Mouse (Mus musculus) CH12.LX (cell line): ENCODE measurements around the gene Map3k14. TPM values are rescaled to one million over a fixed set of nuclear protein-coding genes. Genes with fewer than 3 reads are reported as not detected.

ENCODE experiments used
- DNase-seq: peaks from one replicate; pipeline ENCODE4 v3.0.0-alpha.2; 2013; ENCODE audit errors: extremely low read depth
- H3K27ac ChIP-seq: 2 replicates; pipeline ENCODE4 v1.5.1; 2012; ENCODE audit warnings: low read depth, mild to moderate bottlenecking, control low read depth, moderate library complexity; ENCODE audit not compliant: insufficient read depth
- H3K27me3 ChIP-seq: replicated peaks from 2 replicates; pipeline ENCODE3; 2012; ENCODE audit warnings: inconsistent platforms
- H3K36me3 ChIP-seq, 2 experiments: replicated peaks in 1 of 2; 2 replicates each; pipeline versions ENCODE3 to v1.6.1; 2012; ENCODE audit warnings: inconsistent platforms in 1 of 2, low read length in 1 of 2, mild to moderate bottlenecking in 1 of 2, mixed read lengths in 1 of 2, moderate library complexity in 1 of 2; ENCODE audit not compliant: control insufficient read depth in 1 of 2, insufficient read depth in 1 of 2
- H3K4me1 ChIP-seq, 2 experiments: 2 replicates each; pipeline ENCODE4 v1.6.1; 2012; ENCODE audit warnings: inconsistent platforms in 1 of 2, moderate library complexity in 1 of 2; ENCODE audit not compliant: insufficient read depth in 2 of 2, control insufficient read depth in 1 of 2
- H3K4me2 ChIP-seq: 2 replicates; pipeline ENCODE4 v1.6.1; 2012; ENCODE audit warnings: low read depth, mild to moderate bottlenecking, control low read depth; ENCODE audit not compliant: poor library complexity, insufficient read depth, severe bottlenecking
- H3K4me3 ChIP-seq, 3 experiments: fragments of 150-350 bp in 1 of 3; sonication (generic) in 1 of 3; replicated peaks in 1 of 3; 2 replicates each; pipeline versions ENCODE3 to v1.5.1; 2011 to 2012; ENCODE audit warnings: low read depth in 2 of 3, low read length in 2 of 3, mild to moderate bottlenecking in 2 of 3, moderate library complexity in 2 of 3, control low read depth in 1 of 3, improper control_type of control experiment in 1 of 3, inconsistent platforms in 1 of 3, mixed read lengths in 1 of 3; ENCODE audit not compliant: poor library complexity in 1 of 3
- H3K79me2 ChIP-seq: replicated peaks from 2 replicates; pipeline ENCODE4 v1.6.1; 2012; ENCODE audit warnings: mild to moderate bottlenecking, moderate library complexity; ENCODE audit not compliant: control insufficient read depth, poor library complexity, insufficient read depth, severe bottlenecking; ENCODE audit errors: extremely low read depth
- H3K9ac ChIP-seq: 2 replicates; pipeline ENCODE4 v1.6.1; 2012; ENCODE audit warnings: low read depth, mild to moderate bottlenecking, control low read depth, moderate library complexity; ENCODE audit not compliant: insufficient read depth
- H3K9me3 ChIP-seq: replicated peaks from 2 replicates; pipeline ENCODE3; 2012; ENCODE audit warnings: low read length, inconsistent platforms, mixed read lengths
- BHLHE40 ChIP-seq: IDR thresholded peaks from 2 replicates; pipeline ENCODE4 v1.6.1; 2011; ENCODE audit warnings: mild to moderate bottlenecking, low read depth, low read length, improper control_type of control experiment
- CHD1 ChIP-seq: IDR thresholded peaks from 2 replicates; pipeline ENCODE4 v1.6.1; 2012; ENCODE audit warnings: low read depth, low read length, improper control_type of control experiment, inconsistent platforms
- CHD2 ChIP-seq: IDR thresholded peaks from 2 replicates; pipeline ENCODE4 v1.6.1; 2011; ENCODE audit warnings: low read length, improper control_type of control experiment
- CTCF ChIP-seq, 2 experiments: IDR thresholded peaks in 1 of 2; conservative IDR thresholded peaks in 1 of 2; 2 replicates each; pipeline ENCODE4 v1.5.1; 2011 to 2012; ENCODE audit warnings: low read depth in 2 of 2, low read length in 2 of 2, improper control_type of control experiment in 1 of 2, inconsistent platforms in 1 of 2, mild to moderate bottlenecking in 1 of 2, moderate library complexity in 1 of 2
- E2F4 ChIP-seq: IDR thresholded peaks from 2 replicates; pipeline ENCODE4 v1.6.1; 2011; ENCODE audit warnings: low read depth, low read length, improper control_type of control experiment; ENCODE audit not compliant: insufficient replicate concordance
- ELF1 ChIP-seq: IDR thresholded peaks from 2 replicates; pipeline ENCODE4 v1.6.1; 2014; ENCODE audit warnings: low read depth, mild to moderate bottlenecking, inconsistent platforms, low read length, improper control_type of control experiment
- ETS1 ChIP-seq: conservative IDR thresholded peaks from 2 replicates; pipeline ENCODE4 v1.6.1; 2012; ENCODE audit warnings: low read depth, mild to moderate bottlenecking, inconsistent platforms, low read length, improper control_type of control experiment, moderate library complexity
- GABPA ChIP-seq: IDR thresholded peaks from 2 replicates; pipeline ENCODE4 v1.6.1; 2012; ENCODE audit warnings: low read depth, low read length, improper control_type of control experiment, inconsistent platforms; ENCODE audit not compliant: insufficient replicate concordance
- HCFC1 ChIP-seq: IDR thresholded peaks from 2 replicates; pipeline ENCODE4 v1.6.1; 2012; ENCODE audit warnings: low read depth, mild to moderate bottlenecking, inconsistent platforms, low read length, improper control_type of control experiment
- IRF4 ChIP-seq: IDR thresholded peaks from 2 replicates; pipeline ENCODE4 v1.6.1; 2014; ENCODE audit warnings: low read depth, mild to moderate bottlenecking, inconsistent platforms, low read length, improper control_type of control experiment
- JUN ChIP-seq: IDR thresholded peaks from 2 replicates; pipeline ENCODE4 v1.6.1; 2011; ENCODE audit warnings: low read depth, mild to moderate bottlenecking, low read length, improper control_type of control experiment, moderate library complexity; ENCODE audit not compliant: insufficient read depth
- JUND ChIP-seq: conservative IDR thresholded peaks from 2 replicates; pipeline ENCODE4 v1.6.1; 2011; ENCODE audit warnings: low read depth, low read length, improper control_type of control experiment
- MAFK ChIP-seq: IDR thresholded peaks from 2 replicates; pipeline ENCODE4 v1.6.1; 2011; ENCODE audit warnings: low read length, improper control_type of control experiment; ENCODE audit not compliant: insufficient replicate concordance
- MAZ ChIP-seq: IDR thresholded peaks from 2 replicates; pipeline ENCODE4 v1.6.1; 2012; ENCODE audit warnings: low read depth, mild to moderate bottlenecking, inconsistent platforms, low read length, improper control_type of control experiment, moderate library complexity
- NRF1 ChIP-seq: IDR thresholded peaks from 2 replicates; pipeline ENCODE4 v1.6.1; 2014; ENCODE audit warnings: low read depth, mild to moderate bottlenecking, inconsistent platforms, low read length, improper control_type of control experiment, moderate library complexity
- PAX5 ChIP-seq: IDR thresholded peaks from 2 replicates; pipeline ENCODE4 v1.6.1; 2012; ENCODE audit warnings: low read length, inconsistent platforms, mixed read lengths
- POLR2AphosphoS2 ChIP-seq: IDR thresholded peaks from 2 replicates; pipeline ENCODE4 v1.6.1; 2011; ENCODE audit warnings: low read depth, low read length, improper control_type of control experiment
- RAD21 ChIP-seq: IDR thresholded peaks from 2 replicates; pipeline ENCODE4 v1.6.1; 2011; ENCODE audit warnings: low read depth, mild to moderate bottlenecking, low read length, improper control_type of control experiment, moderate library complexity
- SIN3A ChIP-seq: IDR thresholded peaks from 2 replicates; pipeline ENCODE4 v1.6.1; 2012; ENCODE audit warnings: low read length, improper control_type of control experiment, inconsistent platforms
- TCF12 ChIP-seq: IDR thresholded peaks from 2 replicates; pipeline ENCODE4 v1.6.1; 2014; ENCODE audit warnings: low read depth, mild to moderate bottlenecking, inconsistent platforms, low read length, improper control_type of control experiment
- UBTF ChIP-seq: IDR thresholded peaks from 2 replicates; pipeline ENCODE4 v1.6.1; 2012; ENCODE audit warnings: low read depth, mild to moderate bottlenecking, inconsistent platforms, low read length, improper control_type of control experiment, moderate library complexity
- USF1 ChIP-seq: IDR thresholded peaks from 2 replicates; pipeline ENCODE4 v1.6.1; 2014; ENCODE audit warnings: low read depth, mild to moderate bottlenecking, inconsistent platforms, low read length, improper control_type of control experiment
- ZC3H11A ChIP-seq: IDR thresholded peaks from 2 replicates; pipeline ENCODE4 v1.6.1; 2012; ENCODE audit warnings: low read depth, mild to moderate bottlenecking, inconsistent platforms, low read length, improper control_type of control experiment
- ZNF384 ChIP-seq: IDR thresholded peaks from 2 replicates; pipeline ENCODE4 v1.6.1; 2012; ENCODE audit warnings: low read depth, low read length, improper control_type of control experiment, inconsistent platforms
- dilution Hi-C: fragments of 300-500 bp; cut with MboI; formaldehyde crosslinking; loops from 2 replicates; pipeline ENCODE4 v1.14.3; 2020; ENCODE audit warnings: low sequenced_read_pairs; ENCODE audit not compliant: extremely low pct_unique_long_range_greater_than_20kb, extremely low pct_ligation_motif_present
- in situ Hi-C: fragments of 300-500 bp; cut with MboI; formaldehyde crosslinking; loops from 3 replicates; pipeline ENCODE4 v1.14.3; 2019; ENCODE audit warnings: low sequenced_read_pairs, low pct_ligation_motif_present, low pct_unique_long_range_greater_than_20kb, mixed read lengths
- polyA plus RNA-seq: library from polyadenylated mRNA; unstranded; fragments of >175 nt; gene quantifications from 2 replicates; pipeline ENCODE4 v1.2.1, GENCODE M21; 2012; ENCODE audit warnings: low read depth; ENCODE audit not compliant: insufficient read length
- total RNA-seq, 2 experiments: library from RNA; depleted of rRNA; stranded (reverse); fragments of 300-350 nt in 1 of 2; fragments of >200 nt in 1 of 2; gene quantifications; 2 replicates each; pipeline ENCODE4 v1.2.3; 2012 to 2014

The Map3k14 gene
- total and polyA plus RNA-seq, 3 experiments: 4.5 to 11.2 (median 9.9) TPM

DNA sequence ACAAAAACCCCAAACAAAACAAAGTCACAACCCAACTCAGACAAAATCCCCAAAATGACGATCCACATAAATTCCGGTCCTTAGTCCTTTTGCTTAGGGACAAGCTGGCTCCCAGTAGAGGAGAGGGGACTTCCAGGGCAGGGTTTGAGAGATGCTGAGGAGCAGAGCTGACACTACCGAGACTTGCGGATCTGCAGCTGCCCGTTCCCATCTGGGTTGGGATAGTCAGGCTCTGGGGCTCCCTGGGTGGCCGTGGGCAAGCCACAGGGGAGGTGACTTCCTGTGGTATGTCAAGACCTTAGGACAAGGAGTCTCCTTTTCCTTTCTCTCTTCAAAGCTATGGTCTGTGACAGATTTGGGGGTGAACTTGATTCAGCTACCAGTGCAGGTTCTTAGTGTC lies 30.8 kb downstream of the Map3k14 start:
- TF ChIP-seq JUN: no peak
- no peak for TF ChIP-seq MAZ
- no peak for TF ChIP-seq IRF4
- TF ChIP-seq CTCF (conservative IDR thresholded peaks at IDR 0.05 in 1 of 2, IDR thresholded peaks at IDR 0.05 in 1 of 2; ENCODE audit: low read depth in 2 of 2, low read length in 2 of 2): no peak
- no peak for TF ChIP-seq SIN3A
- no peak for TF ChIP-seq CHD2
- TF ChIP-seq MAFK: no peak
- no peak for TF ChIP-seq ZNF384
- no peak for TF ChIP-seq PAX5
- TF ChIP-seq UBTF: no peak
- TF ChIP-seq NRF1: no peak
- no peak for DNase-seq
- H3K36me3 ChIP-seq: peaks cover 50 to 89% of the 10 kb centered on the region in 2 experiments
- H3K9me3 ChIP-seq: peaks cover 12% of the 10 kb centered on the region
- peaks cover 22 to 80% of the 10 kb centered on the region in 2 experiments for H3K4me1 ChIP-seq
- H3K79me2 ChIP-seq: no peaks in the 10 kb centered on the region
- in situ Hi-C loops: loop anchor here (5.0 kb wide), 2 partner anchors 36 to 81 kb away; no protein-coding TSS in a partner anchor
- H3K4me3 ChIP-seq: no peak overlapping the region
- no peaks in the 10 kb centered on the region for H3K27me3 ChIP-seq
- no peak overlapping the region for H3K27ac ChIP-seq
- dilution Hi-C loops: no loop called here
- no peak overlapping the region for H3K4me2 ChIP-seq
- H3K9ac ChIP-seq: no peak overlapping the region

DNA sequence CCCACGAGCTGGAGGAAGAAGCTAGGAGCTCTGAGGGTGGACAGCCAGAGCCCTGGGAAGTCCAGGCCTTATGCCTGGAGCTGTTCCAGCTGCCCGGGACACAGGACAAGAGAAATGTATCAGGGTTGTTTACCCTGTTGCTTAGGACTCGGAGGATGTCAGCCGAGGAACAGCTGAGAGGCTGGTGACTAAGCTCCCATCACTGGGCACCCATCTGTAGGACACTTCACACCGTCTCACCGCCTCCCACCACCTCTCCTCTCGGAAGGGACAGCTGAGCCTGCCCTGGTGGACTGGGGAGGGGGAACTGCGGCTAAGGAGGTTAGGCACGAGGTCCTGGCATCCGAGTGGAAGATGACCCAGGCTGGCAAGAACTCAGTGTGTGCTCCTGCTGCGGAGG lies 31.6 kb downstream of the Map3k14 start:
- H3K9ac ChIP-seq: no peak overlapping the region
- no peak overlapping the region for H3K4me2 ChIP-seq
- no peak overlapping the region for H3K27ac ChIP-seq
- peaks cover 12% of the 10 kb centered on the region for H3K9me3 ChIP-seq
- peaks cover 29 to 82% of the 10 kb centered on the region in 2 experiments for H3K4me1 ChIP-seq
- H3K4me3 ChIP-seq: no peak overlapping the region
- dilution Hi-C loops: no loop called here
- peaks cover 51 to 89% of the 10 kb centered on the region in 2 experiments for H3K36me3 ChIP-seq
- in situ Hi-C loops: loop anchor here (5.0 kb wide), 2 partner anchors 37 to 82 kb away; no protein-coding TSS in a partner anchor
- TF ChIP-seq MAZ (no peak), ZC3H11A (no peak), CTCF (conservative IDR thresholded peaks at IDR 0.05 in 1 of 2, IDR thresholded peaks at IDR 0.05 in 1 of 2; ENCODE audit: low read depth in 2 of 2, low read length in 2 of 2) (no peak), HCFC1 (no peak), PAX5 (no peak), ETS1 (no peak), JUND (no peak), BHLHE40 (no peak), E2F4 (no peak), GABPA (no peak), POLR2AphosphoS2 (no peak), ELF1 (no peak), IRF4 (no peak), TCF12 (no peak), CHD1 (no peak), ZNF384 (no peak), RAD21 (no peak), MAFK (no peak), USF1 (no peak)
- H3K27me3 ChIP-seq: no peaks in the 10 kb centered on the region
- no peaks in the 10 kb centered on the region for H3K79me2 ChIP-seq
- no peak for DNase-seq
